Mouse (Mus musculus): ENCODE data around the gene Znrf1. TPM values are rescaled to one million over a fixed set of nuclear protein-coding genes. Genes with fewer than 3 reads are reported as not detected.

Gene Znrf1
- total and polyA plus RNA-seq, 3 experiments, result 9.3 to 21.2 (median 9.5) TPM

GRCm38 (mm10) chr8:111632976-111633375, 97.1 kb downstream of the Znrf1 start:
- H3K36me3 ChIP-seq (replicated peaks in 1 of 2; ENCODE audit: control insufficient read depth in 1 of 2, insufficient read depth in 1 of 2, low read length in 1 of 2), result no peaks in the 10 kb centered on the region
- dilution Hi-C loops (cut with MboI; ENCODE audit: extremely low pct_ligation_motif_present, extremely low pct_unique_long_range_greater_than_20kb, low sequenced_read_pairs), result no loop called here
- H3K9me3 ChIP-seq (replicated peaks; ENCODE audit: low read length), result peaks cover 7% of the 10 kb centered on the region
- TF ChIP-seq ELF1 (IDR thresholded peaks at IDR 0.05; ENCODE audit: low read depth, low read length) (no peak), POLR2AphosphoS2 (IDR thresholded peaks at IDR 0.05; ENCODE audit: low read depth, low read length) (no peak), JUND (conservative IDR thresholded peaks at IDR 0.05; ENCODE audit: low read depth, low read length) (no peak), TBP (conservative IDR thresholded peaks at IDR 0.05; ENCODE audit: low read depth, low read length) (no peak), NRF1 (IDR thresholded peaks at IDR 0.05; ENCODE audit: low read depth, low read length) (no peak), ZNF384 (IDR thresholded peaks at IDR 0.05; ENCODE audit: low read depth, low read length) (no peak), MAFK (IDR thresholded peaks at IDR 0.05; ENCODE audit: insufficient replicate concordance, low read length) (no peak), RAD21 (IDR thresholded peaks at IDR 0.05; ENCODE audit: low read depth, low read length) (no peak), KAT2A (IDR thresholded peaks at IDR 0.05; ENCODE audit: insufficient replicate concordance, low read length) (no peak), MAZ (IDR thresholded peaks at IDR 0.05; ENCODE audit: low read depth, low read length) (no peak), USF1 (IDR thresholded peaks at IDR 0.05; ENCODE audit: low read depth, low read length) (no peak), IRF4 (IDR thresholded peaks at IDR 0.05; ENCODE audit: low read depth, low read length) (no peak), ETS1 (conservative IDR thresholded peaks at IDR 0.05; ENCODE audit: low read depth, low read length) (no peak), JUN (IDR thresholded peaks at IDR 0.05; ENCODE audit: insufficient read depth, low read depth, low read length) (no peak), ZKSCAN1 (IDR thresholded peaks at IDR 0.05; ENCODE audit: borderline replicate concordance, low read depth, low read length) (no peak), MXI1 (IDR thresholded peaks at IDR 0.05; ENCODE audit: low read depth, low read length) (no peak), SIN3A (IDR thresholded peaks at IDR 0.05; ENCODE audit: low read length) (no peak), USF2 (conservative IDR thresholded peaks at IDR 0.05; ENCODE audit: low read depth, low read length) (no peak)
- no peaks in the 10 kb centered on the region for H3K27me3 ChIP-seq (replicated peaks)
- H3K9ac ChIP-seq (ENCODE audit: insufficient read depth, low read depth), result no peak overlapping the region
- H3K27ac ChIP-seq (ENCODE audit: insufficient read depth, low read depth), result no peak overlapping the region
- in situ Hi-C loops (cut with MboI; ENCODE audit: low pct_ligation_motif_present, low pct_unique_long_range_greater_than_20kb, low sequenced_read_pairs), result no loop called here
- H3K79me2 ChIP-seq (replicated peaks; ENCODE audit: control insufficient read depth, extremely low read depth, insufficient read depth, poor library complexity, severe bottlenecking), result no peaks in the 10 kb centered on the region
- H3K4me3 ChIP-seq (replicated peaks in 1 of 3; ENCODE audit: low read depth in 2 of 3, low read length in 2 of 3, poor library complexity in 1 of 3), result no peak overlapping the region
- peaks cover 0 to 7% of the 10 kb centered on the region in 2 experiments; a peak in 2 of 4 replicates for H3K4me1 ChIP-seq (ENCODE audit: control insufficient read depth in 1 of 2, insufficient read depth in 2 of 2)
- H3K4me2 ChIP-seq (ENCODE audit: insufficient read depth, low read depth, poor library complexity, severe bottlenecking), result no peak overlapping the region
- no peak for DNase-seq (ENCODE audit: extremely low read depth)

GRCm38 (mm10) chr8:111638086-111638485, 102.2 kb downstream of the Znrf1 start:
- Histone ChIP-seq H3K4me1 (ENCODE audit: control insufficient read depth in 1 of 2, insufficient read depth in 2 of 2) (peaks cover 0 to 9% of the 10 kb centered on the region in 2 experiments; a peak in 2 of 4 replicates), H3K9me3 (replicated peaks; ENCODE audit: low read length) (peaks cover 6% of the 10 kb centered on the region), H3K4me3 (replicated peaks in 1 of 3; ENCODE audit: low read depth in 2 of 3, low read length in 2 of 3, poor library complexity in 1 of 3) (no peak overlapping the region), H3K79me2 (replicated peaks; ENCODE audit: control insufficient read depth, extremely low read depth, insufficient read depth, poor library complexity, severe bottlenecking) (no peaks in the 10 kb centered on the region), H3K36me3 (replicated peaks in 1 of 2; ENCODE audit: control insufficient read depth in 1 of 2, insufficient read depth in 1 of 2, low read length in 1 of 2) (no peaks in the 10 kb centered on the region), H3K27me3 (replicated peaks) (no peaks in the 10 kb centered on the region), H3K9ac (ENCODE audit: insufficient read depth, low read depth) (no peak overlapping the region), H3K4me2 (ENCODE audit: insufficient read depth, low read depth, poor library complexity, severe bottlenecking) (no peak overlapping the region), H3K27ac (ENCODE audit: insufficient read depth, low read depth) (no peak overlapping the region)
- TF ChIP-seq EP300 (IDR thresholded peaks at IDR 0.05; ENCODE audit: low read length), result no peak
- TF ChIP-seq SIN3A (IDR thresholded peaks at IDR 0.05; ENCODE audit: low read length), result no peak
- TF ChIP-seq MXI1 (IDR thresholded peaks at IDR 0.05; ENCODE audit: low read depth, low read length), result no peak
- no peak for TF ChIP-seq HCFC1 (IDR thresholded peaks at IDR 0.05; ENCODE audit: low read depth, low read length)
- TF ChIP-seq MEF2A (IDR thresholded peaks at IDR 0.05; ENCODE audit: borderline replicate concordance, low read depth, low read length), result no peak
- TF ChIP-seq RCOR1 (conservative IDR thresholded peaks at IDR 0.05; ENCODE audit: low read depth, low read length), result no peak
- no peak for TF ChIP-seq RAD21 (IDR thresholded peaks at IDR 0.05; ENCODE audit: low read depth, low read length)
- no peak for TF ChIP-seq IRF4 (IDR thresholded peaks at IDR 0.05; ENCODE audit: low read depth, low read length)
- no peak for TF ChIP-seq PAX5 (IDR thresholded peaks at IDR 0.05; ENCODE audit: low read length)
- TF ChIP-seq MAX (IDR thresholded peaks at IDR 0.05; ENCODE audit: low read length), result no peak
- TF ChIP-seq TBP (conservative IDR thresholded peaks at IDR 0.05; ENCODE audit: low read depth, low read length), result no peak
- no peak for TF ChIP-seq KAT2A (IDR thresholded peaks at IDR 0.05; ENCODE audit: insufficient replicate concordance, low read length)
- no peak for TF ChIP-seq BHLHE40 (IDR thresholded peaks at IDR 0.05; ENCODE audit: low read depth, low read length)
- TF ChIP-seq SMC3 (IDR thresholded peaks at IDR 0.05; ENCODE audit: low read depth, low read length), result no peak
- no peak for DNase-seq (ENCODE audit: extremely low read depth)
- dilution Hi-C loops (cut with MboI; ENCODE audit: extremely low pct_ligation_motif_present, extremely low pct_unique_long_range_greater_than_20kb, low sequenced_read_pairs) (no loop called here), in situ Hi-C loops (cut with MboI; ENCODE audit: low pct_ligation_motif_present, low pct_unique_long_range_greater_than_20kb, low sequenced_read_pairs) (no loop called here)
